Mouse (Mus musculus): ENCODE results near the gene Gsdmc3. TPM values are rescaled to one million over a fixed set of nuclear protein-coding genes. Genes with fewer than 3 reads are reported as not detected.

Gene Gsdmc3
- polyA plus RNA-seq, 1 experiment from 2014 or later: not detected

Other genes with a start within 250 kb of the Gsdmc3 start
- gene Gsdmc2, start 33.4 kb downstream of the Gsdmc3 start, polyA plus RNA-seq (2015; fragmentation: Nextera tagmentation; extraction: Ambion mirVana): not detected in 2 replicates
- gene Gsdmc4, start 33.7 kb upstream of the Gsdmc3 start, polyA plus RNA-seq (2015; fragmentation: Nextera tagmentation; extraction: Ambion mirVana): not detected in 2 replicates
- 106 and 114 TPM in 2 replicates for gene Fam49b, start 181.9 kb upstream of the Gsdmc3 start, polyA plus RNA-seq (2015; fragmentation: Nextera tagmentation; extraction: Ambion mirVana)

All from forebrain, embryonic 15.5 days (tissue).